Mouse (Mus musculus) CH12.LX (cell line): ENCODE measurements around the gene March5.

Source experiments
- BHLHE40 ChIP-seq: IDR thresholded peaks from 2 replicates; pipeline ENCODE4 v1.6.1; 2011; ENCODE audit warnings: mild to moderate bottlenecking, low read depth, low read length, improper control_type of control experiment
- CTCF ChIP-seq, 2 experiments: IDR thresholded peaks in 1 of 2; conservative IDR thresholded peaks in 1 of 2; 2 replicates each; pipeline ENCODE4 v1.5.1; 2011 to 2012; ENCODE audit warnings: low read depth in 2 of 2, low read length in 2 of 2, improper control_type of control experiment in 1 of 2, inconsistent platforms in 1 of 2, mild to moderate bottlenecking in 1 of 2, moderate library complexity in 1 of 2
- EP300 ChIP-seq: IDR thresholded peaks from 2 replicates; pipeline ENCODE4 v1.6.1; 2011; ENCODE audit warnings: low read length, improper control_type of control experiment
- ETS1 ChIP-seq: conservative IDR thresholded peaks from 2 replicates; pipeline ENCODE4 v1.6.1; 2012; ENCODE audit warnings: low read depth, mild to moderate bottlenecking, inconsistent platforms, low read length, improper control_type of control experiment, moderate library complexity
- HCFC1 ChIP-seq: IDR thresholded peaks from 2 replicates; pipeline ENCODE4 v1.6.1; 2012; ENCODE audit warnings: low read depth, mild to moderate bottlenecking, inconsistent platforms, low read length, improper control_type of control experiment
- MAX ChIP-seq: IDR thresholded peaks from 2 replicates; pipeline ENCODE4 v1.6.1; 2011; ENCODE audit warnings: low read length, improper control_type of control experiment
- MAZ ChIP-seq: IDR thresholded peaks from 2 replicates; pipeline ENCODE4 v1.6.1; 2012; ENCODE audit warnings: low read depth, mild to moderate bottlenecking, inconsistent platforms, low read length, improper control_type of control experiment, moderate library complexity
- POLR2A ChIP-seq: IDR thresholded peaks from 2 replicates; pipeline ENCODE4 v1.6.1; 2011; ENCODE audit warnings: low read depth, mild to moderate bottlenecking, improper control_type of control experiment, low read length
- RAD21 ChIP-seq: IDR thresholded peaks from 2 replicates; pipeline ENCODE4 v1.6.1; 2011; ENCODE audit warnings: low read depth, mild to moderate bottlenecking, low read length, improper control_type of control experiment, moderate library complexity
- UBTF ChIP-seq: IDR thresholded peaks from 2 replicates; pipeline ENCODE4 v1.6.1; 2012; ENCODE audit warnings: low read depth, mild to moderate bottlenecking, inconsistent platforms, low read length, improper control_type of control experiment, moderate library complexity
- USF2 ChIP-seq: conservative IDR thresholded peaks from 2 replicates; pipeline ENCODE4 v1.6.1; 2011; ENCODE audit warnings: low read depth, low read length, improper control_type of control experiment
- ZNF384 ChIP-seq: IDR thresholded peaks from 2 replicates; pipeline ENCODE4 v1.6.1; 2012; ENCODE audit warnings: low read depth, low read length, improper control_type of control experiment, inconsistent platforms

DNA sequence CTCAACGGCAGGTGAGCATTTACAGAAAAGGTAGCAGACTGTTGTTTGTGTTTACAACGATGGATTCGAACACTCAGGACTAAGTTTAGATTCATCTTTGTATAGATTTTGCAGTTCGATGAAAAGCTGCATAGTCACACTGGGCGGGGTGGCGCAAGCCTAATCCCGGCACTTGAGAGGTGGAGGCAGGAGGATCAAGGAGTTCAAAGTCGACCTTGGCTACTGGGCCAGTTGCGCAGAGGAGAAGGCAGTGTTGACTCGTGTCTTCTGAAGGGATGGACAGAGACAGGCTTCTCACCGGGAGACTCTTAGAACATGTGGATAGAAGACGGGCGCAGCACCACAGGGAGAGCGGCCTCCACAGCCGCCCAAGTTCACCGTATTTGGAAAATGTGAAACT is 61.8 kb downstream of the March5 start:
- TF ChIP-seq EP300 = no peak
- no peak for TF ChIP-seq RAD21
- no peak for TF ChIP-seq BHLHE40
- TF ChIP-seq POLR2A = no peak
- no peak for TF ChIP-seq ZNF384
- TF ChIP-seq USF2 = no peak
- no peak for TF ChIP-seq CTCF (conservative IDR thresholded peaks at IDR 0.05 in 1 of 2, IDR thresholded peaks at IDR 0.05 in 1 of 2; ENCODE audit: low read depth in 2 of 2, low read length in 2 of 2)
- no peak for TF ChIP-seq MAZ
- no peak for TF ChIP-seq ETS1
- no peak for TF ChIP-seq MAX
- no peak for TF ChIP-seq UBTF
- TF ChIP-seq HCFC1 = no peak
